Mouse (Mus musculus) layer of hippocampus, adult 8-10 months (tissue): Measurements from ENCODE around the gene Noxo1. TPM values are rescaled to one million over a fixed set of nuclear protein-coding genes. Genes with fewer than 3 reads are reported as not detected.
"Not testable (repeated sequence)": the region's sequence is repeated elsewhere in the genome, so short reads cannot be mapped to it uniquely, and the experiment has no call there.

Source experiments
- DNase-seq, 2 experiments: peaks; one replicate each; pipeline ENCODE4 v3.0.0; 2022; ENCODE audit warnings: low spot score in 2 of 2
- total RNA-seq, 4 experiments: library from RNA; stranded (reverse); gene quantifications; 2 replicates each; pipeline ENCODE4 v1.2.4; 2022

The Noxo1 gene
- total RNA-seq, 4 experiments from 2014 or later: 2.0 to 4.3 (median 3.4) TPM

- DNase-seq: no peak
Measured at GRCm38 (mm10) chr17:24676877-24677276, 19.2 kb upstream of the Noxo1 start.

GRCm38 (mm10) chr17:24677500-24678080 lies 18.4 kb upstream of the Noxo1 start:
- no peak for DNase-seq

- no peak for DNase-seq
Measured at GRCm38 (mm10) chr17:24686514-24686913, 9.5 kb upstream of the Noxo1 start.

- no peak for DNase-seq
Measured at GRCm38 (mm10) chr17:24687146-24687595, 8.9 kb upstream of the Noxo1 start.

- no peak for DNase-seq
Measured at GRCm38 (mm10) chr17:24687599-24687998, 8.4 kb upstream of the Noxo1 start.

- DNase-seq: peak in 1 of 2 experiments; percentile 42
Measured at GRCm38 (mm10) chr17:24689251-24690081, 6.6 kb upstream of the Noxo1 start, which contains the start of gene Syngr3. TSS of gene Syngr3 (minus strand) at chr17:24689955.

GRCm38 (mm10) chr17:24692385-24692784 lies 3.6 kb upstream of the Noxo1 start:
- DNase-seq: no peak

- no peak for DNase-seq
Measured at GRCm38 (mm10) chr17:24695326-24696010, 566 bp upstream of the Noxo1 start.

GRCm38 (mm10) chr17:24697985-24698384 lies 2.0 kb downstream of the Noxo1 start:
- DNase-seq: no peak

- DNase-seq: no peak
Measured at GRCm38 (mm10) chr17:24698715-24699114, 2.7 kb downstream of the Noxo1 start.

- no peak for DNase-seq
Measured at GRCm38 (mm10) chr17:24699473-24699872, 3.4 kb downstream of the Noxo1 start.

GRCm38 (mm10) chr17:24701251-24701650 lies 5.2 kb downstream of the Noxo1 start:
- DNase-seq: no peak

GRCm38 (mm10) chr17:24705821-24706220 lies 9.8 kb downstream of the Noxo1 start:
- no peak for DNase-seq

- DNase-seq: peak; percentile 91 to 95
Measured at GRCm38 (mm10) chr17:24706982-24707800, 11.2 kb downstream of the Noxo1 start, which contains the start of gene Tbl3. TSS of gene Tbl3 (minus strand) at chr17:24707660.

- no peak for DNase-seq
Measured at GRCm38 (mm10) chr17:24707801-24708425, 11.9 kb downstream of the Noxo1 start.

- no peak for DNase-seq
Measured at GRCm38 (mm10) chr17:24708646-24709045, 12.6 kb downstream of the Noxo1 start.

GRCm38 (mm10) chr17:24715556-24715955 lies 19.5 kb downstream of the Noxo1 start:
- no peak for DNase-seq

GRCm38 (mm10) chr17:24716166-24716682 lies 20.2 kb downstream of the Noxo1 start:
- peak in 1 of 2 experiments; percentile 7 for DNase-seq

GRCm38 (mm10) chr17:24717943-24718342 lies 21.9 kb downstream of the Noxo1 start, which contains the start of the genes Rnf151 and Rps2:
TSS of gene Rnf151 (minus strand) at chr17:24718063.
TSS of gene Rps2 (plus strand) at chr17:24718116.
- peak in 1 of 2 experiments; percentile 9 for DNase-seq

- DNase-seq: not testable (repeated sequence)
Measured at GRCm38 (mm10) chr17:24718938-24719337, 22.9 kb downstream of the Noxo1 start.
